In the genomic region with DNA sequence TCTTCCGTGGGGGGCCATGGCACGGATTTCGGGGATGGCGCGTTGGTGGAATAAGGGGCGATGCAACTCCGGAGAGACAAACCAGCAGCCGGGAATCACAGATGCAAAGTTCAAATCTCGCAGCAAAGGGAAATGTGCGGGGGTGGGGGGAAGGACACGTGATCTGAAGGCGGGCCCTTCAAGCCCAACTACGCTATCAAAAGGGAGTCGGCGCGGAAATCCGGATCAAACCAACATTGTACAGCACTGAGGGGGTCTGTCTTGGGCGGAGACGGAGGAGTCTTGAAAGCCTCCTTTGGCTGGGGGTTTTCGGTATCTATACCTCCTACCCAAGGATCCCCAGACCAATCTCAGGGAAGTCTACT, we compare ENCODE assay signal across 8 mouse cellular contexts. TPM values are rescaled to one million over a fixed set of nuclear protein-coding genes. Genes with fewer than 3 reads are reported as not detected.
DNase-seq lines count a peak whose midpoint lies in the region; ATAC-seq and TF ChIP-seq lines count a peak whose summit lies in the region.

Selenoh (minus strand) TSS at position 202 of the 365 bp plus-strand sequence.

- peak within 1 kb of the TSS; percentile 98 for H3K9ac ChIP-seq in kidney, embryonic 15.5 days

- peak within 1 kb of the TSS; percentile 71 for H3K4me2 ChIP-seq in kidney, embryonic 15.5 days

- no peaks in the 10 kb centered on the region for H3K9me3 ChIP-seq in heart, embryonic 10.5 days
- no peaks in the 10 kb centered on the region for H3K9me3 ChIP-seq in kidney, embryonic 15.5 days (replicated peaks)

- no peak for TF ChIP-seq POLR2A in bone marrow macrophage, adult 2 months (IDR thresholded peaks at IDR 0.05; ENCODE audit: borderline replicate concordance, low read depth, low read length)
- peak; percentile 63 for TF ChIP-seq POLR2A in embryonic fibroblast, embryonic 13.5 days (IDR thresholded peaks at IDR 0.05; ENCODE audit: low read depth, low read length)

- no peak for TF ChIP-seq CTCF in bone marrow macrophage, adult 2 months (IDR thresholded peaks at IDR 0.05; ENCODE audit: low read depth, low read length)
- TF ChIP-seq CTCF in embryonic fibroblast, embryonic 13.5 days (IDR thresholded peaks at IDR 0.05; ENCODE audit: borderline replicate concordance, insufficient read depth, low read length) = no peak

- ATAC-seq in kidney, embryonic 15.5 days (replicated peaks; ENCODE audit: low FRiP score) = peak; percentile 96
- ATAC-seq in monocyte, adult 5-6 weeks (replicated peaks; ENCODE audit: insufficient number of reproducible peaks, low FRiP score, low TSS enrichment, poor library complexity, severe bottlenecking) = peak; percentile 84

- H3K4me3 ChIP-seq in bone marrow macrophage, adult 2 months (ENCODE audit: insufficient read depth, low read length) = peak within 1 kb of the TSS; percentile 73
- peak within 1 kb of the TSS; percentile 89 for H3K4me3 ChIP-seq in embryonic fibroblast, embryonic 13.5 days (ENCODE audit: insufficient read depth, low read length)
- peak within 1 kb of the TSS; percentile 70 for H3K4me3 ChIP-seq in heart, embryonic 10.5 days
- peak within 1 kb of the TSS; percentile 96 for H3K4me3 ChIP-seq in kidney, embryonic 15.5 days (replicated peaks)

- H3K27ac ChIP-seq in bone marrow macrophage, adult 2 months (ENCODE audit: insufficient read depth, low read depth, low read length) = peak within 1 kb of the TSS; percentile 56
- peak within 1 kb of the TSS; percentile 69 for H3K27ac ChIP-seq in embryonic fibroblast, embryonic 13.5 days (ENCODE audit: insufficient read depth, low read length)
- H3K27ac ChIP-seq in heart, embryonic 10.5 days = peak within 1 kb of the TSS; percentile 92
- H3K27ac ChIP-seq in kidney, embryonic 15.5 days = peak within 1 kb of the TSS; percentile 97

- peak; percentile 96 for DNase-seq in A20 (ENCODE audit: low read depth, low spot score)
- peak; percentile 96 for DNase-seq in heart, embryonic 10.5 days (ENCODE audit: low spot score)
- DNase-seq in liver = peak; percentile 90
- peak; percentile 82 to 88 for DNase-seq in spleen, postnatal 4 days (ENCODE audit: low spot score in 2 of 2)

- peaks cover 4% of the 10 kb centered on the region; the same call in 1 of the 2 replicates for H3K4me1 ChIP-seq in bone marrow macrophage, adult 2 months (ENCODE audit: control insufficient read depth, insufficient read depth, low read length)
- H3K4me1 ChIP-seq in embryonic fibroblast, embryonic 13.5 days (ENCODE audit: control insufficient read depth, insufficient read depth, low read length) = peaks cover 3% of the 10 kb centered on the region
- peaks cover 11% of the 10 kb centered on the region for H3K4me1 ChIP-seq in heart, embryonic 10.5 days
- peaks cover 10% of the 10 kb centered on the region for H3K4me1 ChIP-seq in kidney, embryonic 15.5 days

- WGBS in heart, embryonic 10.5 days = 1% methylated on average over 20 of the region's 20 CpGs
- whole genome bisulfite sequencing in kidney, embryonic 15.5 days = under 1% methylated on average over 20 of the region's 20 CpGs

- H3K27me3 ChIP-seq in heart, embryonic 10.5 days (ENCODE audit: insufficient read depth, poor library complexity, severe bottlenecking) = no peaks in the 10 kb centered on the region
- H3K27me3 ChIP-seq in kidney, embryonic 15.5 days = no peaks in the 10 kb centered on the region

- peaks cover 52% of the 10 kb centered on the region for H3K36me3 ChIP-seq in heart, embryonic 10.5 days
- H3K36me3 ChIP-seq in kidney, embryonic 15.5 days = peaks cover 52% of the 10 kb centered on the region

RNA-seq across cellular contexts. Expression of gene Selenoh, which starts in this region (rescaled TPM):
- polyA plus RNA-seq in bone marrow macrophage, adult 2 months (2012; ENCODE audit: insufficient read depth, insufficient read length, missing spikeins) = 24.2 and 24.5 TPM in 2 replicates
- 106 and 122 TPM in 2 replicates for polyA plus RNA-seq in embryonic fibroblast, embryonic 13.5 days (2011; ENCODE audit: insufficient read length, low read depth, missing spikeins)
- polyA plus RNA-seq in heart, embryonic 10.5 days (2016; fragmentation: Nextera tagmentation; extraction: Ambion mirVana) = 347 and 370 TPM in 2 replicates
- 355 and 388 TPM in 2 replicates for polyA plus RNA-seq in kidney, embryonic 15.5 days (2015; fragmentation: Nextera tagmentation; extraction: Ambion mirVana)
- 34.9 to 47.7 TPM (median 37.5 TPM) in 3 replicates for total RNA-seq in monocyte, adult 5-6 weeks (2017)

Comparison
In these comparisons a context has a peak if more than half of its experiments do, and no peak if none do; other contexts are left out.
1. Peak in every context shown above with its lines: DNase-seq, ATAC-seq, H3K4me3 ChIP-seq and H3K27ac ChIP-seq.